Mouse (Mus musculus) liver, adult (tissue): ENCODE measurements at regions not wholly inside any gene's neighbourhood (a gene's known extent, or its start where the extent isn't known, plus 50 kb on each side); places are given as distances from the start of the nearest gene placed in this dataset.

Experiments used
- GATA4 ChIP-seq: IDR thresholded peaks from 2 replicates; pipeline ENCODE4 v1.6.1; 2014; ENCODE audit warnings: mild to moderate bottlenecking, low read length; ENCODE audit not compliant: insufficient replicate concordance

GRCm38 (mm10) chr7:125393228-125393627 lies 51.2 kb upstream of the Kdm8 start:
- TF ChIP-seq GATA4, result no peak

GRCm38 (mm10) chr7:125393654-125394346 lies 50.7 kb upstream of the Kdm8 start:
- no peak for TF ChIP-seq GATA4
